Mouse (Mus musculus) right cerebral cortex, postnatal 10 days (tissue): ENCODE data around the gene Gps2.
"Not testable (repeated sequence)": the region's sequence is repeated elsewhere in the genome, so short reads cannot be mapped to it uniquely, and the experiment has no call there.

Experiments used
- DNase-seq, 2 experiments: peaks; one replicate each; pipeline ENCODE4 v3.0.0; 2021; ENCODE audit warnings: low spot score in 2 of 2

Gene Gps2

DNA sequence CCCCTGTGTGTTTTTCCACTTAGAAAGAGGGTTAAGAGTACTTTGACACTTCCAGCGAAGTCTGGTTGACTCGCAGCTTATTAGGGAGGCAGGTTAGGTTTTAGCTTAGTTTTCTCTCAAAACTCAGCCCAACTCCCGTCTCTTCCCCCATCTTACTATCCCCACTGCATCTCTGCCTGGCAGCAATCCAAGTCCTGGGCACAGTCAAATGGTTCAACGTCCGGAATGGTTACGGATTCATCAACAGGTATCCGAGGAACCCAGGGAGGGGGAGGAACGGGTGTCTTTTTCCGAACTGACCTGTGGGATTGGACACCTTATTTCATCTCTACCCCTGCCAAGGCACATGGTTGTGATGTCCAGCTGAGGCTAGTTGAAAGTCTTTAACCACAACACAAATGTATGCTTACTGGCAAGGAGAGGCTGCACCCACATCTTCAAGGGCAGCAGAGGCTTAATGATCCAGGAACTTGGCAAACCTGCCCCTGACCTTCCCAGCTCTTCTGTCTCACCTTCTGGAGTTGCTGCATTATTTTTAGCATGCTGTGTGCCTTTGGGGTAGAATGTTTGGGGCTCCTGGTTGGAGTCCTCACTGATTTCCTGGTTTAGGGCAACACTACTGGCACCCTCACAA is 23.1 kb downstream of the Gps2 start:
- DNase-seq: no peak

DNA sequence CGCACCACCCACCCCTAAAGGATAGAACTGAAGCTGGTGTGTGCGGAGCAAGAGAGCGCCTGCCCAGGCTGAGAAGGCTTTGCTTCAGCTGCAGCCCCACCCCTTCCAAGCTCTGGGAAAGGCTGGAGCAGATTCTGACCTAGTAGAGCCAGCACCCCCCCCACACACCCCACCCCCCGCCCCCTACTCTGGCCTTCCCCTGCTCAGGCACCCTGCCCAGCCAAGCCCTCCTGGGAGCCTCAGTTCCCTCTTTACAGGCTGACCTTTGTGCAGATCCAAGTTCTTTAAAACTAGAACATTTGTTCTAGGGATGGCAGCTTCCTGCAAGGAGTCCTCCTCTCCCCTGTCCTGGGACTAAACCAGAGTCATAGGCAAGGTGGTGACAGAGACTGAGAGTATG is 23.7 kb downstream of the Gps2 start:
- DNase-seq: no peak

DNA sequence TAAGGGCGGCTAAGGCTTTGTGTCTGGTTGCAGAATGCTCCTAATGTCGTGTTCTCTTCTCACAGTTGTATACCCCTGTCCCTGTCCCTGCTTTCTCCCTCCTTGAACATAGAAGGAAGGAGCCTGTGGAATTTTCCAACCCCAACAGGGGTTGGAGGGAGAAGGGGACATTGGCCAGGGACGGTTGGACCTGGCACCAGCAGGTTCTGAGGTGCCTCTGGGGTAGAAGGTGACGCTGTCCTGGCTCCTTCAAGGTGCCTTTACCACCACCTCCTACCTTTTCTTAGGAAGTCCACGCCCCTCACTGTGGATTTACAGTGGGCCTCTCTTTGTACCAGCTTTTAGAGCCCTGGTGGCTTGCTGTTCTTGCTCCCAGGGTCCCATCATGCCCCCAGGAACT is 24.1 kb downstream of the Gps2 start:
- DNase-seq: no peak

DNA sequence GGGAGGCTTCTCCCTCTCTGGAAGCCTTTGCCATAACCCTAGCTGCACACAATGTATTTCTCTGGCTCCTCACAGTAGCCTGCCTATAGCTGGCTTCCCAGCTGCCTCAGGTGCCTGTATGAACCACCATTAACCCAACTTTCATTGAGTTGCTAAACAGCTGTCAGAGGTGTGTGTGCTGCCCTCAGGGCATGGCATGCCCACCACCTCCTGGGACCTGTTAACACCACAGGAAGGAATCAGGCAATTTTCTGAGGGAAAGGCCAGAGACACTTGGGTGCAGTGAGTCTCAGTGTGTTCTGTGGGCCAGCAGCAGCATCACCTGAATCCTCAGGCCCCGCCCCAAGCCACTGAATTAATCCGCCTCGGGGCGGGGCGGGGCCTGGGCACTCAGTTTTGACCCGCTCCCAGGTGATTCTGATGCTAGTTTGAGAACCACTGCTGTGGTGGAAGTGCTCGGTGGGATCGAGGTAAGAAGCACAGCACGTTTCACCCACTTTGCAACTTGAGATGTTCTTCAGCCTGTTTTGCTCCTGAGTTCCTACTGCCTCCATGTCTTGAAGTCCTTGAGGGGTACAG is 24.8 kb downstream of the Gps2 start:
- no peak for DNase-seq

DNA sequence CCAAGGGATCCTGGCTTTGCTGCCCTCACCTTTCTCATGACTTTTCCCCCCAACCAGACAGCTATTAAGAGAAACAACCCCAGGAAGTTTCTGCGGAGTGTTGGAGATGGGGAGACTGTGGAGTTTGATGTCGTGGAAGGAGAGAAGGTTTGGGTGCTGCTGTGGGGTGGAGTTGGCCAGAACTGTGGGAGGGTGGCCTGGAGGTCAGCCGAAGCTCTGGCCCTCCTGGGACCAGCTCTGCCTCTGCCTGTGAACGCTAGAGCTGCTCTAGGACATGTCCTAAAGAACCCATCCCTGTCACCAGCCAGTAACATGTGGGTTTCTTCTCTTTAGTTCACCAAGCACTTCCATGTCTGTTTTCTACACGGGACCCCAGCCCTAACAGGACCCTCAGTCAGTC is 25.5 kb downstream of the Gps2 start:
- DNase-seq: no peak

DNA sequence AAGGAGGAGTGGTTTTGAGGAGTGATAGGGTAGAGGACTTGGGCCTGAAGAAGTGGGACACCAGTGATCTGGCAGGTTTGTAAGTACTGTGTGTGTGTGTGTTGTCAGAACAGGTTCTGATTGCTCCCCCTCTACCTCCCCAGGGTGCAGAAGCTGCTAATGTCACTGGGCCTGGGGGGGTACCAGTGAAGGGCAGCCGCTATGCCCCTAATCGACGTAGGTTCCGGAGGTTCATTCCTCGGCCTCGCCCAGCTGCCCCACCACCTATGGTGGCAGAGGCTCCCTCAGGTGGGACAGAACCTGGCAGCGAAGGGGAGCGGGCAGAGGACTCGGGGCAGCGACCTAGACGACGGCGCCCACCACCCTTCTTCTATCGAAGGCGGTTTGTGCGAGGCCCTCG is 26.0 kb downstream of the Gps2 start:
- no peak for DNase-seq

DNA sequence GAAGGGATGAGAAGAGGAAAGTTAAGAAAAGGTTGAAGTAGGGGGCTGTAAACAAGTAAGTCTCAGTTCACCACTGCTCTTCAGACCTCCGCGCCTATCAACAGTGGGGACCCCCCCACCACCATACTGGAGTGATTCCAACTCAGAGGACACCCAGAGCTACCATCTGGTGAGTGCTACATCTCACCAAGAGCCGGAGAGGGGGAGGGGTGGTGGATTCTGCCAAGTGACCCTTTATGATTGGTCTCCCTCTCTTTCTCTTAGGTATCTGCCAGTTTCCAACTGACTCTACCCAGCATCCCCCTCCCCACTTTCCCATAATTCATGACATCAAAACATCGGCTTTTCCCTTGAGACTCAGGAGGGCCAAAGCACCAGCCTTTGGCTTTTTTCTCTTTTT is 27.3 kb downstream of the Gps2 start:
- DNase-seq: no peak

DNA sequence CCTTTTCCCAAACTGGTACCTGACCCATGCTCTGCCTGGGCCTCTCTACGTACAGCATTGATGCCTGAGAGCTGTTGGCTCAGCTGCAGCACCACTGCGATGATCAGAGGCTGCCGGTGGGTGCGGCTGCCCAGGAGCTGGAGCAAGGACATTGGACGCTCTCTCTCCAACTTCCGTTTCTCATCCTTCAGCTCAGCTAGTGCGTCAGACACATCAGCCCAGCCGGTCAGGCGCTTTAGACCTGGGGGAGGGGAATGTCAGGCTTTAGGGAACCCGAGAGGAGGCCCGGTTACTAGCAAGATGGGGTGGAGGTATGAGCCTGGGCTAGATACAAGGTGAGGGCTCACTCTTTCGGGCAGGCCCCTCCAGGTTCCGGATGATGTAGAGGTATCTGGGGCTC is 31.5 kb downstream of the Gps2 start:
- DNase-seq: no peak

DNA sequence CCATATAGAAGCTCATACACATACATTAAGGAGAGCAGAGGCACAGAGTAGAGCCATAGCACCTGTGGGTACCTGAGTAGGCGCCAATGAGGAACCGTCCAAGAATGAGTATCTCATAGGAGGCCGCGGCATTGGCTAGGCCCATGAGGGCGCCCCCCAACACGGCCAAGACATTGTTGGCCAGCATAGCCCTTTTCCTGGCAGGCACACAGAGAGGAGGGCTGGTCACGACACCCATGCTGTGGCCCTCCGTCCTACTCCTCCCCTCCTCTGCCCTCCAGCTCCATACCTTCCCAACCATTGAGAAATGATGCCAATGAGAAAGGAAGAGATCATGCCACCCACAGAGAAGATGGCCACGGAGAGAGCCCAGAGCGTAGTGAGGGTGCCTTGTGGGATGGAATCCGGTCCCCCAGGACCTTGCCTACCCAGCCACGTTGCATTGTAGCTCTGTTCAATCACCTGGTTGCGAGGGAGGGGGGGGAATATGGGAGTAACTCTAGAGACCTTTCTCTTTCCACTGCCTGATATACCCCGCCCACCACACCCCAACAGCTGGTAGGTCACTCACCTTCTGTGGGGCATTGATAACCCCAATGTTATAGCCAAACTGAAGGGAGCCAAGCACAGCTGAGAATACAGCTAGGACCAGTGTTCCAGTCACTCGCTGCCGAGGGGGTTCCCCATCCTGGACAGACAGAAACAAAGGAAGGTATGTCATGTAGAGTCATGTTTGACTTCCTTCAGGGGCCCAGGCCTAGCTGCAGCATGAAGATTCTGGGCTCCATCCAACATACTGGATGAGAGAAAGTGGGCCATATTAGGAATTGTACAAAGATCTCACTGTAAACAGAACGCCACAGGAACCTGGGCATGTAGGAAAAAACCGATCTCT is 32.6 kb downstream of the Gps2 start:
- no peak for DNase-seq

DNA sequence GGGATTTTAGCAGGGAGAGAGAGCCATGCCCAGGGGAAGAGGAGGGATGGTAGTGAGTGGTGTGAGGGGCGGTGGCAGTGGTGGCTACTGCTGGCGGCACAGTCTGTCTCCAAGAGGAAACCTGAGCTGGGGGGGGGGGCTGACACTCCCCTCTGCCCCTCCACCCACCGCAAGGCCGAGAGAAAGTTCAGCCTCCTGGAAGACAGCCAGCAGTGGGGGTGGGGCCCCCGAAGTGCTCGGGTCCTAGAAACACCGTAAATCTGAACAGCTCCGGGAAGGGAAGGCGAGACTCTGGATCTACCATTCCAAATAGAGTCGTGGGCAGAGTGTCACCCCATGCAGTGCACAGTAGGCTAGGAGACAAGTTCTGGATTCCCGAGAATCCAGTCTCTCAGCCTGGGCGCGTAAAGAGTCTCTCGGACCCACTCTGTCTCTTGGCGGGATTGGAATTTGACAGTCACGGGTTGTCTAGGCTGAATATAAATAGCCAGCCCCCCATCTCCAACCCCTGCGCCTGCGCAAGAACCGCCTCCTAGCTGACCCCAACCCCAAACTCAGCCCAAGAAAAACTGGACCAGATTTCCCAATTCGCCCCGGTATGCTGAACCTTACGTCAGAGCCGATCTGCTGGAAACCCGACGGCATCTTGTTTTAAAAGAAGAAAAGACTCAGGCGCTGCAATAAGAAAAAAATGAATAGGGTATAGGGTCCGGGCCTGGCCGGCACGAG is 33.8 kb downstream of the Gps2 start:
- DNase-seq: no peak

DNA sequence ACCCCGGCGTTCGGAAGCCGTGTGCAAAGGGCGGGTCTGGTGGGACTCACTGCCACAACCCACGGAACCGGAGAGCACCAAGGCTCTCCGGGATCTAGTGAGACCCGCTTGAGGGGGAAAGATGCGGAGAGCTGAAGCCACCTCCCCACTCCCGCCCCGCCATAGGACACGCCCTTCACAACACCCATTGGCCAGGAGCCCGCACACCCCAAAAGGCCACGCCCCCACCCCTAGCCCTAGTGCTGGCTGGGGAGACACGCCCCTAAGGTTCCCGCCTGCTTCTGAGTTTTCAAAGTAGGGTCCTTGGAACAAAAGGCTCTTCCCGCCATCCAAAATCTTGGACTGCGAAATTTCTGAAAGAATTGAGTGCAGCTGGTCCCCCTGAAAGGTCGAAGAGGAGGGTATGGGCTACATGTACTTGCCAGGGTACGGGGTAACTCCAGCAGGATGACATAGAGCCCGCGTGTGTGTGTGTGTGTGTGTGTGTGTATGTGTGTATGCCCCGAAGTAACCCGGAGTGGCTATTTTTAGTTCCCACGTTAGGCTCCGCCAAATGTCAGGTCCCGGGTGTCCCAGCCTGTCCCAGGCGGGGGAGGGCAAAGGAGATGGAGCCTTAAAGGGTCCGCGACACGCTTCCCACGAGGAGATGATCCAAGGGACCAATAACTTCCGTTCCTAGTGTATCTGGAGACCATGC is 34.5 kb downstream of the Gps2 start, which contains the start of gene Slc2a4:
Gene Slc2a4 (minus strand): TSS at position 123 of the 697 bp plus-strand sequence.
- DNase-seq: peak; percentile 84 to 88

DNA sequence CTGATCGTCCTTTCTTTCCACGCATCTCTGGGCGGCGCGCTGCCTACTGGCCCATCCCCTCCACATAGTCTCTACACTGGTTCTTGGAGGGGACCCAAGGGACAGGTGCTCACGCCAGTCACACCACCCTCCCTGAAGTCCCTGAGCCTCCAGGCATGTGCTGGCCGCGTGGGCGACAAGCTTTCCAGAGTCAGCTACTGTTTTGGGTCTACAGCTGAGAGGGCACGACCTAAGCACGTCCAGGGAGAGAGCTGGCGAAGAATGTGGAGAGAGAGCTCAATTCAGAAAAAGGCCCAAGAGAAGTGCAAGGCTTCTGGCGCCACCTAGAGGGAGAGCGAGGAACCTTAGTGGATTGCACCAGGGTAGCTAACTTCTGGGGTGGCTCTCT is 35.1 kb downstream of the Gps2 start:
- DNase-seq: peak; percentile 78 to 82

DNA sequence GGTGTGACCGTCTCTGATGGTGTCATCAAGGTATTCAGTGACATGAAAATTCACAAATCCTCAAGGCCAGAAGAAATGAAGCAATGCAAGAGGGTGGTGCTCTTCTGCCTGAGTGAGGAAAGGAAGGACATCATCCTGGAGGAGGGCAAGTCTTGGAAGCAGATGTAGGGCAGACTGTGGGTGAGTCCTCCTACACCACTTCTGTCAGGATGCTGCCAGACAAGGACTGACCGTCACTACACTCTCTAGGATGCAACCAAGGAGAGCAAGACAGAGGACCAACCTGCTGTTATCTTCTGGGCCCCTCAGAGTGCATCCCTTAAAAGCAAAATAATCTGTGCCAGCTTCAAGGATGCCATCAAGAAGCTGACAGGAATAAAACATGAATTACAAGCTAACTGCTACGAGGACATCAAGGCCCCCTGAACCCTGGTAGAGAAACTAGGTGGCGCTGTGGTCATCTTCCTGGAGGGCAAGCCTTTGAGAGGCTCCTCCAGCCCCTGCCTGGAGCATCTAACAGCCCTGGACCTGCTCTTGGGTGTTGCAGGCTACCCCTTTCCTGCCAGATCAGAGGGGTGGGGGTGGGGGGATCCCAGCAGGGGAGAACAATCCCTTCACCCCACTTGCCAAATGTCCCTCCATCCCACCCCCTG is 37.2 kb downstream of the Gps2 start:
- DNase-seq: no peak

DNA sequence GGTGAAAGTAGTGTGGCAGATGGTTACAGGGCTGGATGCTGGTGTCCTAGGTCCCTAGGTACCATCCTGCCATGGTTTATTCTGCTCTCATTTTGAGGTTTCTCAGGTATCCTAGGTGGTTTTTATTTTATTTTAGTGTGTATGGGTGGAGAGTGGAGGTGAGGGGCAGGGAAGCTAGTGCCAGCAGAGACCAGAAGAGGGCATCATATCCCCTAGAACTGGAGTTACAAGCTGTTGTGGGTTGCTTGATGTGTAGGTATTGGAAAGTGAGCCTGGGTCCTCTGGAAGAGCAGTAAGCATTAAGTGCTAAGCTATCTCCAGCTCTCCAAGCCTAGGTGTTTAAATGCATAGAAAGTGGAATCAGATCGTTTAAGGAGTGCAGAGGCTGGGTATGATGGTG is 38.6 kb downstream of the Gps2 start:
- no peak for DNase-seq

DNA sequence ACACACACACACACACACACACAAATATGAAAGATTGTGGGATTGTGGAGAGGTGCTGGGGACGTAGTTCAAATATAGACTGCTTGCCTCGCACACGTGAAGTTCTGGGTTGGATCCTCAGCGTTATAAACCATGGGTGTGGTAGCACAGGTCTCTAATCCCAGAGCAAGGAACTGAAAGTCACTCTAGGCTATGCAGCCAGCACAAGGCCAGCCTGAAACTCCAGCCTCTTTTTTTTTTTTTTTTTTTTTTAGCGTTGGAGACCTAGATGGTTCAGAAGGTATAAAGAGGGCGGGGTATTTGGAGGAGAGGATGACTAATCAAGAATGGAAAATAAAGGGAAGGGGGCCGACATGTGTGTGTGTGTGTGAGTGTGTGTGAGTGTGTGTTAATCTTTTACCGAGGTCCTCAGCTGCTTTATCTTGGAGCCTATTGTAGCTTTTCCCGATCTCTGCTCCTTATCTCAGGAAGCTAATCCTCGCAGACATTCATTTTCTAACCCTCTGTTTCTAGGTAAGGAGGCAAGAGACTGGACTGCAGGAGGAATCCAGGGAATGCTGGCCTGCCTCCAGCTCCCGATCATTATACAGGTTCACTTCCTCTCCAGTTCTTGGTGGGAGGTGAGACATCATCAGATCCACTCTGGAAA is 39.7 kb downstream of the Gps2 start:
- DNase-seq: no peak

DNA sequence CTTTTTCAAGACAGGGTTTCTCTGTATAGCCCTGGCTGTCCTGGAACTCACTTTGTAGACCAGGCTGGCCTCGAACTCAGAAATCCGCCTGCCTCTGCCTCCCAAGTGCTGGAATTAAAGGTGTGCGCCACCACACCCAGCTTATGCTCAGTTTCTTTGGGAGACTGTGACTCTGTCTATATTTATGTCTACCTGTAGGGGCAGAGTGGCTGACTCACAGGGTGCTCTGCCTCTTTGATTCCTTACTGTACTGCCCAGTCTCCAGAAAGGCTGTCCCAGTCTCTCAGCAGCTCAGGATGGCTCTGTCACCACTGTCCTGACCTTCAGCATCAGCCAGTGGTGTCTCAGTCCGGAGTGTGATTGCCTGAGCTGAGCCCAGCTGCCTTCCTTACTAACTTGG is 41.9 kb downstream of the Gps2 start:
- not testable (repeated sequence) for DNase-seq

DNA sequence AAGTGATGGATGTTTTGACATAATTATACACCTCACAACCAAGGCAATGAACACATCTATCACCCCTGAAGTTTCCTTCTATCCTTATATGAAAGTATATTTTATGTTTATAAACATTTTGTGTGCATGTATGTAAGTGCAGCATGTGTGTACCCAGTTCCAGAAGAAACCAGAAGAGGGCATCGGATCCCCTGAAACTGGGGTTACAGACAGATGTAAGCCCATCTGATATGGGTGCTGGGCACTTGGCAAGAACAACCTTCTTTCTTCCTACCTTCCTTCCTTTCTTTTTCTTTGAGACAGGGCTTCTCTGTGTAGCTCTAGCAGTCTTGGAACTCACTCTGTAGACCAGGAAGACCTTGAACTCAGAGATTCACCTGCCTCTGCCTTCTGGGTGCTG is 42.5 kb downstream of the Gps2 start:
- no peak for DNase-seq

DNA sequence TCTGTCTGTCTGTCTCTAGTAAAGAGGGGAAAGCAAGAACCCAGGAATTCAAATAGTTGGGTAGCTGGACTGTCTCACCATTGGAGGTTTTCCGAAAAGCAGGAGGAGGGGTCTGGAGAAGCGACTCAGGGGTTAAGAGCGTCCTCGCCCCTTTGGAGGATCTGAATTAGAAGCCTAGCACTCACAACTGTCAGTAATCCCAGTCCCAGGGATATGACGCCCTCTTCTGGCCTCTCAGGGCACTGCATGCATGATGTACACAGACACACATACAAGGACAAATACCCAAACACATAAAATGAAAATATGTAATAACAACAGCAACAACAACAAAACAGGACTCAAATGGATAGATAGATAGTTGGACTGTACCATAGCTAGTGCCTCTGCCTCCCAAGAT is 46.9 kb downstream of the Gps2 start:
- no peak for DNase-seq

DNA sequence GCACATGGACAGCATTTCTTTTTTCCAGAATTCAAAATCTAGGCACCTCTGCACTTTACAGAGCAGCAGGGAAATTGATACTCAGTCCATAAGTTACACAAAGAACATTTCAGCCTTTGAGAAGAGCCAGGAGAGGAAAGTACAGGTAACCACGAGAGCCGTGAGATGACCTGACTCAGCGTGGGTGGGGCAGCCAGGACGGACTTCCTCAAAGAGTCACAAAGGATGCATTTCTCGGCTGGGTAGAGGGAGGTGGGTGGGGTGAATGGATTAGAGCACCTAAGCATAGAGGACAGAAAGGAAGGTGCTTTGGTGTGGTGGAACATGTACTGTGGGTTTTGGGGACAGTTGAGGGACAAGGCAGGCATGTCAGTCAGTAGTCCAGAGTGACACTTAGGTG is 48.2 kb downstream of the Gps2 start:
- DNase-seq: no peak

DNA sequence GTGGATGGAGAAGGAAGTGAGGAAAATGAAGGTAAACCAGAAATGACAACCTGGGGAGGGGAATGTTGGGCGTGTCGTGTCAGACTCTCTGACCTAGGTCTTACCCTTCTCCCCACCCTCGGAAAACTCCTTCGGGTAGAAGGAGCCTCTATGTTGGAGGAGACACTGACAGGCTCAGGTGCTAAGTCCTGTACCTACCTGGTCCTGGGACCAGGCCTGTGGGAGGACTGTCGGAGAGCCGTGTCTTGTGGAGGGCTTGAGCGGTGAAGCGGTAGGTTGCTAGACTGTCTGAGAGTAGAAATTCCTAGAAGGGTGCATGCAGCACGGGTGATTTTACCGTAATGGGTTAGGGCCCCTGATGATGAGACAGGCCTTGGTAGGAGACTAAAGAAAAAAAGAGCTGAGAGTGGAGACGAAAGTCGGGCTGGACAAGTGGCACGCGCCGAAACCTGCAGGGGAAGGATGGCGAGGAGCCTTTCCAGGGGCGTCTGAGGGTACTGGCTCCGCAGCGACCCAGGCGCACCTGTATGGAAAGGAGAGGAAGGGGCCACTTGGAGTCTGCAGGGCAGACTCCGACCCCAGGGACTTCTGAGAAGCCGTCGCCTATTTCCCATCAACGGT is 51.1 kb downstream of the Gps2 start, which contains the start of gene Cldn7:
Gene Cldn7 (plus strand): TSS at position 130 of the 621 bp plus-strand sequence.
- no peak for DNase-seq
